Mouse (Mus musculus): ENCODE data around the gene Tspan12.
"Not testable (repeated sequence)": the region's sequence is repeated elsewhere in the genome, so short reads cannot be mapped to it uniquely, and the experiment has no call there.

The Tspan12 gene

DNA sequence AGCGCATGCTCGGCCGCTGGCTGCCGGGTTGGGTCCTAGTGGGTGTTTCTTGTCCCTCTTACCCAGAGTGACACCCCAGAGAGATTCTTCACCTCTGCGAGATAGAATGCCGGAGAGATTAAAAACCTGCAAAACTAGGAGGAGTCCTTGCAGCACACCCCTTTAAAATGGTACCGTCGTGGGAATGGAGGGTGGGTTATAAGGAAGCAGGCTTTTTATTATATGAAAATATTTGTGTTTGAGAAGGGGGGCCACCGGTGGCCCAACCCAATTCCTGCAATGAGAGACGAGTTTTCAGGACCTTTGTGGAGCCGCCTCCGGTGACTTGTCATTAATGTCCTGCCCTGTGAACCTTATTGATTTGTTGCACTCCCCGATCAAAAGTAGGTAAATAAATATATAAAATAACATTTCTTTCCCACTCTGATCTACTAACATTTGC lies at the start of gene Tspan12:
Gene Tspan12 (minus strand): TSS at position 172 of the 442 bp plus-strand sequence.
- no peak for DNase-seq (ENCODE audit: low spot score in 2 of 2)

DNA sequence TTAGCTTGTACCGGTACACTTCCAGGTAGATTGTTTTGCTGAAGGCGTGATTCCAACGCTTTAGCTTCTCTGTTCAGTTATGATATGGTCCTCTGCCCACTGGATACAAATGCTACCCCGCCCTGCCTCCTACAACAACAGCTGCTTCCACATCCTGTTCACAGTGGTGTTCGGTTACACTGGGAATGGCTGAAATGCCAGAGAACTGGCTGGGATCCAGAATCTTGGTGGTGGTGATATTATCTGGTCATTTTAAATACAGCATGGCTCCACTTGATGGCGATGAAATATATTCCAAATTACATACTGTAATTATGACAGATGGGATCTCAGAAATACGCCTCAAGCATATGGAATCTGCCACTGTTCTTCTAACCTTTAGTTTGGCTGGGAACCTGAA lies 42.1 kb upstream of the Tspan12 start:
- DNase-seq (ENCODE audit: low spot score in 2 of 2), result peak; percentile 25 to 30

DNA sequence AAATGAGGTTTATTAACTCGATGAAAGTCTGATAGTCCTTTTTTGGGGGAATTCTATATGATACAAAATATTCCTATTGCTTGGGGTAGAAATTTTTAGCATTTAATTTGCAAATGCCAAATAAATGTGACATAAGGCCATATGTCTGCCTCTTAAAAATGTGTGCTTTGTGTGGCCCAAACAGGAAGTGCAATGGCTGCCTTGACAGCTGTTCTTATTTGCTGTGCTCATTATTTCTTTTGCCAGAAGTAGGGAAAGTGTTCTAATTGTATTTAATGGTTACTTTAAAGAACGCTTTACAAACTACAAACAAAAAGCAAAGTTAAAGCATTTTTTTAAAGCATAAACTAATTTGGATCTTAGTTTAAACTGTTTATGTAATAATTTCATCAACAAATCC lies 36.8 kb upstream of the Tspan12 start:
- DNase-seq (ENCODE audit: low spot score in 2 of 2), result no peak

GRCm38 (mm10) chr6:21887971-21888370 lies 35.7 kb upstream of the Tspan12 start:
- DNase-seq (ENCODE audit: low spot score in 2 of 2), result not testable (repeated sequence)

GRCm38 (mm10) chr6:21879496-21879895 lies 27.2 kb upstream of the Tspan12 start:
- no peak for DNase-seq (ENCODE audit: low spot score in 2 of 2)

GRCm38 (mm10) chr6:21867310-21867709 lies 15.0 kb upstream of the Tspan12 start:
- no peak for DNase-seq (ENCODE audit: low spot score in 2 of 2)

- DNase-seq (ENCODE audit: low spot score in 2 of 2), result no peak
Measured at GRCm38 (mm10) chr6:21864179-21864578, 11.9 kb upstream of the Tspan12 start.

DNA sequence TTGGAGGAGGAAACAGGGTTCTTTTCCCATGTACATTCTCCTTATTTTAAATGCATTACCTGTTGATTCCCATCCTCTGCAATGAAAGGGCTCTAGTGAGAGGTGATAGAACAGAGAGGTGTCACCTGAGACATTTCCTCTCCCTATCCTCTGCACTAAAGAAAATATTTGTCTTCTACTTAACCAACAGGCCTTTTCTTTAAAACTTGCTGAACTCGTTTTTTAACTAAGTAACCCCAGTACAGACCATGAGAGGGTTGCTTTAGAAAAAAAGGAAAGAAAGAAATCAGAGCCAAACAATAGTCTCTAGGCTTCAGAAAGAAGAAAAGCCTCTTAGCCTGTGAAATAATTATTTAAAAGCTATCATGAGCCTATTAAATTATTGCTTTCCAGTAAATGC lies 11.2 kb upstream of the Tspan12 start:
- no peak for DNase-seq (ENCODE audit: low spot score in 2 of 2)

DNA sequence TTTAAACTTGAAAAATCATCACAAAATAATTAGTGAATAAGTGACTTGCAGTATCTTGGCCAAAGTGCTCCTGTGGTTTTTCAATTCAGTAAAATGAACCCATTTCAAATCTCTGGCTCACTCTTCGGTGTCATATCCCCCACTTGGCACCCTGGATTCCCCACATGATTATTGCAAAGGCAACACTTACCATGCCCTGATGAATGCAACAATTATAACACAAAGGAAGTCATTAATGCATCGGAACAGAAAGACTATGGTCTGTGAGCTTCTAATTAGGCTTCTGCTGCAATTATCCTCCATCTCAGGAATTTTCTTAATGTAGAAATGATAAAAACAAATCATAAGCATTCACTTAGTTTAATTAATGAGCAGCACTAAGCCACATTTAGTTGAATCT lies 9.0 kb upstream of the Tspan12 start:
- DNase-seq (ENCODE audit: low spot score in 2 of 2), result no peak

DNA sequence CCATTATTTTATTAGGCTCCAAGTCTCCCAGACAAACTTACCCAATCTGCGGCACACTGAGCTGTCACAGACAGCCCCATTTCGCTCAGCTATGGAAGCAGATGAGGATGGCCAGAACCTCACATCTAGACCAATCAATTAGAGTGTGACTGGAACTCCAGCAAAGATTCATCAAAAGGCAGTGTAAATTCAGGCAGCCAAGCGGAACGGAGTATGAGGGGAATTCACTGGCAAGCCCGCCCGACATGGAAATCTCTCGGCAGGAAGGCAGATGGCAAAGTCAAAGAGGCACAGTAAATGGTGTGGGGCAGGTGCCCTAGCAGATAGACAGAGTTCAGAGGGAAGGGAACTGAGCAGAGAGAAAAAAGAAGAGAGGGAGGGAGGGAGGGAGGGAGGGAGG lies 5.5 kb upstream of the Tspan12 start:
- DNase-seq (ENCODE audit: low spot score in 2 of 2), result no peak

- no peak for DNase-seq (ENCODE audit: low spot score in 2 of 2)
Measured at GRCm38 (mm10) chr6:21855921-21856320, 3.6 kb upstream of the Tspan12 start.

DNA sequence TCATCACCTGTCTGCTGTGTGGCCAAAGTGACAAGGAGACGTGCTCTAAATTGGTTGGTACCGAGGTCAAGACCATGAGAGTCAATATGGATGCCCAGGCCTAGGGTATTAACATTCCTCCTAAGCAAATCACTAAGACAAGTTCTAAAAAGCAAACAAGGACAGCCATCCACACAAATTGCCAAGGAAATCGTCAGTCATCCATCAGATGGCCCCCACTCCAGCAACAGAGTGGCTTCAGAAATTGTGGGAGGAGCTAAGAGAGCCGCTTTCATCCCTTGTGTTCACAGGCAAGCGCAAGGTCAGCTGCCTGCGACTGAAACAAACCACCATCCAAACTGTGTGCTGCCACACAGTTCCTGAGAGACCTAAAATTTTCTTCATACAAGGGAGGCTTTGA lies 1.0 kb upstream of the Tspan12 start:
- DNase-seq (ENCODE audit: low spot score in 2 of 2), result no peak

DNA sequence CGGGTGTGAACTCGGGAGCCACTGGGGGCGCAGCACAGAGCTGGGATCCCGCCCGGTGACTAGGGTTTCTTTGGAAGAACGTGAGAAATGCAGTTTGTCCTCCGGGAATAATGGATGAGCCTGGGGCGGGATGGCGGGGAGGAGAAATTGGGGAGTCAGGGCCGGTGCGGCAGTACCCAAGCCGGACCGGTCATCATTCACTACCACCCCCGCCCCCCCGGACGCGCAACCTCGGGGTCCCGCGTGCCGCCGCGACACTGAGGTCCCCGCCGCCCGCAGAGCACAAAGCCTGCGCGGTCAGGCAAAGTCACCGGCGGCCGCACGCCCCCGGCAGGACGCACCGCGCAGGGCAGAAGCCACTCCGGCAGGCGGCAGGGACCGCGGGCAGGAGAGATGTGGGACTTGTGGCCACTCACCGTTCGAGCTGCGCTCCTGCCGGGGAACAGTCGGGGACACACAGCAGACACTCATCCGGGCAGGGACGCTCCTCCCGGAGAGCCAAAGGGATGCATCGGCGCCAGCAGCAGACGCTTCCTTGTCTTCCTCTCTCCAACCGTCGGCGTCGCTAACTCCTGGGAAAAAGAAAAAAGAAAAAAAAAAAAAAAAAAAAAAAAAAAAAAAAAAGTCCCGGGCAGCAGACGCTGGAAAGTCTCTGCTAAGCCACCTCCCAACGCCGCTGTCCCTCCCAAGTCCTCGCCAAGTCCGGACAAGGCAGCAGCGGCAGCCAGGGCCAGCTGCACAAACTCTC lies 545 bp downstream of the Tspan12 start:
- peak; percentile 72 to 82 for DNase-seq (ENCODE audit: low spot score in 2 of 2)

DNA sequence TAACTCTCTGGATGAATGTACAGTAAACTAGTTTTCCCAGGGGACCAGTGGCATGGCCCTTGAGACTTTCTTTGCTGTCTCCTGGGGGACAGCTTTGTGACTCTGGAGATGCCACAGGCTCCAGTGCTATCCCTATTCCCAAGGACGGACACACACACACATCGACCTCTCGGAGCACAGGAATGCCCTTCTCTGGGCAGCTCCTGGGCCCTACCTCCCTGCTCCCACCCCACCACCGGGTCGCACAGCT lies 1.0 kb downstream of the Tspan12 start:
- no peak for DNase-seq (ENCODE audit: low spot score in 2 of 2)

GRCm38 (mm10) chr6:21850526-21851345 lies 1.6 kb downstream of the Tspan12 start:
- DNase-seq (ENCODE audit: low spot score in 2 of 2), result no peak

DNA sequence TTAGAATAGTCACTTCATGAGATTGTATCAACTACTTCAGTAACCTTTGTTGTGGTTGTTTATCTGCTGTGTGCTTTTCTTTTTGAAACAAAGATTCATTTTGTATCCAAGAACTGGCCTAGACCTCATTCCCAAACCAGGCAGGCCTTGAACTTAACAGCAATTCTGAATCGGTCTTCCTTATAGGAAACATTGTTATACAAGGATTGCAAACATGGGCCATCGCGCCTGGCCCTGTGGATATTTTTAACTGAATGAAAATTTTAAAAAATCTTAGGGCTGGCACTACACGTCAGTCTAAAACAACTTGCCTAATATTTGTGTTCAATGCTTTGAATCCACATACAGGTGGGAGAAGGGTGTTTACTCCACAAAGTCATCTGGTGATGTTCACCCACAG lies 3.5 kb downstream of the Tspan12 start:
- DNase-seq (ENCODE audit: low spot score in 2 of 2), result no peak

DNA sequence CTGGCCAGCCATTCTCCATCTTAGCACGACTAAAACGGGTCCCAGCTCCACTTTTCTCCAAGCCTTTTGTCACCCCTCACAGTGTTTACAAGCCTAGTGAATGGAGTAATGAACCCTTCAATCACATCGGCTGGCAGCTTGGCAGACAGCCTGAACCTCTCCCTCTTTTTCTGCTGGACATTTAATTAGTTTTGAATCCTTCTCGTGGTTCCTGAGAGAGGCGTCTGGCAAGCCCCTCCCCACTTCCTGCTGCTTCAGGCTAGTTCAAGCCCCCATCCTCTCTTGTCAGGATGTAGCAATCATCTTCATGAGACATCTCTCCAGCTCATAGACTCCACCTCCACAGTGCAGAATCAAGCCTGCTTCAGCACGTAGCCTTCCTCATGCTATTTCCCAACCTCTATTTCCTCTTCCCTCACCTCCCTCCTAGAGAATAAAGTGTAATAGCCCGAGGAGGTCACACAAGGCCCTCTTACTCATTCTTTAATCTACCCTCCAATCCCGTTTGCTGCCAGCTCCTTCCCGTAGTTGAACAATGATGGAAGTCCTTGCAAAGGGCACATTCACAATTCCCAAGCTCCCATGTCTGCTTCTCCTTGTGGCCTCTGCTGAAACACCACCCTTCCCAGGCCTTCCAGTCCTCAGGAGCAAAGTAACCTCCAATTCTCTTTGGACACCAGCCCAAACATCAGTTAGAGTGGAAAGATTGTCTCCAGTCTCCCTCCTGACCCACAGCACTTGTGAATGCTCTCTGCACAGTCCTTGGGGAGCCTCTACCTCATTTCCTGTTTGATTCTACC lies 12.1 kb downstream of the Tspan12 start:
- DNase-seq (ENCODE audit: low spot score in 2 of 2), result peak; percentile 40 to 53

DNA sequence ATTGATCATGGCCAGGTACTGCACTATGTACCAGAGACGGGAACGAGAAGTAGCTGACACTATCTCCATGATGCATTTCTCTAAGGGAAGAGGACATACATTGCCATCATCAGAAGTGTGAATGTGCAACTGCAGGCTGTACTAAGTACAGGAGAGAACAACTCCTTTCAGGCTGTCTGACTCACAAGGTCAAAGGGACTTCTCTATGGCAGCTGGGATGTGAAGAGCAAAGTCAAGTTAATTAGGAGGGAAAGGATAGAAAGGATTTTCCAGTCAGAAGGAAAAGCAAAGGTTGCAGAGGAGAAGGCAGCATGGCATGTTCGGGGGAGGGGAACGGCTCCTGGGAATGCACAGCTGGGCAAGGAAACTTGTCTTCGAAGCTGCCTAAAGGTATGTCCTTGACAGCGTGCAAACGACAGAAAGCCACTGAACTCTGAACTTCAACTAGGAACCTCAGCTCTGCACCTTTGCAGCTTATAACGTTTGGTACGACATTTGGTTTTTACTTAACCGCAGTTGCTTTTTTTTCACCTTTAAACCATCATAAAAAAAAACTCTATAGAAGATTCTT lies 13.0 kb downstream of the Tspan12 start:
- no peak for DNase-seq (ENCODE audit: low spot score in 2 of 2)

- no peak for DNase-seq (ENCODE audit: low spot score in 2 of 2)
Measured at GRCm38 (mm10) chr6:21833531-21833930, 18.8 kb downstream of the Tspan12 start.

GRCm38 (mm10) chr6:21831871-21832270 lies 20.4 kb downstream of the Tspan12 start:
- no peak for DNase-seq (ENCODE audit: low spot score in 2 of 2)

GRCm38 (mm10) chr6:21830931-21831330 lies 21.4 kb downstream of the Tspan12 start:
- no peak for DNase-seq (ENCODE audit: low spot score in 2 of 2)

DNA sequence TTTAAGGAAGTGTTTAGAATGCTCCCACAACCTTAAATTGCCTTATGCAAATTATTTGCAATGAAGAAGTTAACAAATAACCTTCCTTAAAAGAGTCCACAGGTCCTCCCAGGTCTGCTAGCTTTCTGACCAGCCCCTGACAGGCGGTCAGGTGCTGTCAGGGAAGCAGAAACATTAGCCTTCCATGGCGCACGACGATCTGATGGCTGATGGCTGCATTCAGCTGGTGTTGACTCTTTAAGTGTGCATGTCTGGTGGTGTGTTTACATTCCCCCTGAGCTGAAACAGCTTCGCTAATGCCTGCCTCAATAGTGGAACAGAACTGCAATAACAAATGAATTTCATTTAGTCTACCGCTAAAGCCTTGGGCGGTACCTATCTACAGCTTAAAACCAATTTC lies 22.4 kb downstream of the Tspan12 start:
- DNase-seq (ENCODE audit: low spot score in 2 of 2), result no peak

All from right cerebral cortex, postnatal 10 days (tissue).